Mouse (Mus musculus): Measurements from ENCODE around the gene D8Ertd738e.
"Not testable (repeated sequence)": the region's sequence is repeated elsewhere in the genome, so short reads cannot be mapped to it uniquely, and the experiment has no call there.

The D8Ertd738e gene

DNA sequence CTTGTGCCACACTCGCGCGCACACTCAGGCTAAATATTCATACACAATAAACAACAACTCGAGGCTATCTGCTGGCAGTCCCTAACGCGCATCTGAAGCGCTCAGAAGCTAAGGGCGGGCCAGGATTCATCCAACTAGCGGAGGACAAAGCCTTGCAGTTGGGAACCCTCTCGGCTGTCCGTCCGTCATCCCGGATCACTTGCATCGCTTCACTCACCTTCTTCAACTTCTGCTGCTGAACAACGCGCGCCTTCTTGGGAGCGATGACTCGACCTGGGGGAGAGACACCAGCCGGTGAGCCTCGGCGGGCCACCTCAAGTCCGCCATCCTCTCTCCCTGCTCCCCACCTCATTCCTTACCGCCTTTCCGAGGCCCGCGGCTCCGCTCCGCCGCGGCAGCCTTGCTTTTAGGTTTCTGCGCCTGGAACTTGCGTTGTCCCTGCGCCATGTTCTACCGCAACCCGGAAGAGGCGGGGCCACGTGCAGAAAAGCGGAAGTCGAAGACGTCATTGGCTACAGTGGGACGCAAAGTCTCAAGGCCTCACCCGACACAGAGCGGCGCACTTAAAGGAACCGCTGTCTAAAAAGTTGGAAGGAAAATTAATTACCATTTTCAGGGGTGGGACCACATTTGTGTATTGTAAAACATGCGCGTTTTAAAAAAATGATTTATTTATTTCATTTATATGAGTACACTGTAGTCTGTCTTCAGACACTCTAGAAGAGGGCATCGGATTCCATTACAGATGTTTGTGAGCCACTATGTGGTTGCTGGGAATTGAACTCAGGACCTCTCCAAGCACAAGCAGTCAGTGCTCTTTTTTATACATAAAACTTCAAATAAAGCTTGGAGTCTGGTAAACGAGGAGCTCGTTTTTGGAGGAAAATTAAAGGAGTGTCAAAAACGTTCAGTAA lies at the start of gene D8Ertd738e:
TSS of gene D8Ertd738e (minus strand) at position 463 of the 914 bp plus-strand sequence.
- peak; percentile 66 to 81 for DNase-seq (ENCODE audit: low spot score in 2 of 2)

DNA sequence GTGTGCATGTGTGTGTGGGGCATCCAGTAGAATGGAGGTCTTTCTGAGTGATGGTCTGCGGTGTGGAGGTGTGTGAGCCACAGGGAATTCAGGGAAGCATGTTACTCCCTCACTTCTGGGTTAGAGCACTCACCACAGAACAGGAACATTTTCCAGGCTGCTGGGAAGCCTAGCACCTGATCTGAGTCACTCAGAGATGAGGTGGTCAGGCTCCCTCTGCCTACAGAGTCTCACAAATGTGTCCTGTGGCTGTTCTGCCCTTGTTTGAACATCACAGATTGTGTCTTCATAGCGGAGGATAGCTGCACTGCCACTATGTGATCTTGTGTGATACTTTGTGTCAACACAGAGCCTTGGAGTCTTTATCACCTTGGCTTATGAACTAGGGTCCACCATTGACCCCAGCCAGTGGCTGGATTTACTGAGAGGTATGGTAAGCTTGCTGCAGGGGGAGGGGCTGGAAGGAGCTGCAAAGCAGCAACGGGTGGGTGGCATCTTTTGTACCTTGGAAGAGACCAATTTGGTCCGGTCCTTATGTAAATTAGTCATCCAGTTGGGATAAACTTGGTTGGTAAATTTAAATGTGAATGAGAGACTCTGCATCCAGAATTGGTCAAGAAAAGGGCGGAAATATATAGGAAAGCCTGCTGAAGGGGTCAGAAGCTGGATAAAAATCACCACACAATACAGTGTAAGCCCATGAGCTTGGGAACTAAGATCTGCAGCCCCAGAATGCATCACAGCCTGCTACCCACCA lies 47.7 kb upstream of the D8Ertd738e start:
- no peak for DNase-seq (ENCODE audit: low spot score in 2 of 2)

DNA sequence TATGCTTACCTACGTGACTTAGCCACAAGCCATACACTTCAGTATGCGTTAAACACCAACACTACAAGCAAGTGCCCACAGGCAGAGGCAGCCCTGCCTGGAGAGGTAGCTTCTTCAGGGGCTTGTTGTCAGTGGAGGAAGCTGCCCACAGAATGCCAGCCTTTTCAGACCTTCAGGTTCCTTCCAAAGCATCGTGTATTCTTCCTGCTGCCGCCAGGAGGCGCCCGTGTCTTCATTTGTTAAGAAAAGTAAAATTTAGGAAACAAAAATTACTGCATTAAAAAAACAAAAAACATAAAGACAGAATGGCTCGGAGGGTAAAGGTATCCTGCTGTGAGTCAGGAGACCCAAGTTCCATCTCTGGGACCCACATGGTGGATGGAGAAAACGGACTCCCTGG lies 42.2 kb upstream of the D8Ertd738e start:
- DNase-seq (ENCODE audit: low spot score in 2 of 2) = peak in 1 of 2 experiments; percentile 28

DNA sequence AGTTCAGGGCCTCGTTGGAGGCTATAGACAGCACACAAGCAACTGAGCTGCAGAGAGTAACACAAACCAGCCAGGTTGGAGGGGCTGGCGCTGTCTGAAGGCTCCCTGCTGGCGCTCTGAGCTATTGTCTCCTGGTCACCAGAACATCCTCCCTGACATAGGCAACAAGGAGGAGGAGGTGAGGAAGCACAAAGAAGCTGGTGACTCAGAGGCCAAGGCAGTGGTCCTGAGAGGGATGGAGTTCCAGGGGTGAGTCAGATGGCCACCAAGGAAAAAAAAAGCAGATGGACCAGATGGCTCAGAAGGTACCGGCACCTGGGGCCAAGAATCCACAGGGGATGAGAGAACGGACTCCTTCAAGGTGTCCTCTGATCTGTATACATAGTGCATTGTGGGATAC lies 41.6 kb upstream of the D8Ertd738e start:
- no peak for DNase-seq (ENCODE audit: low spot score in 2 of 2)

DNA sequence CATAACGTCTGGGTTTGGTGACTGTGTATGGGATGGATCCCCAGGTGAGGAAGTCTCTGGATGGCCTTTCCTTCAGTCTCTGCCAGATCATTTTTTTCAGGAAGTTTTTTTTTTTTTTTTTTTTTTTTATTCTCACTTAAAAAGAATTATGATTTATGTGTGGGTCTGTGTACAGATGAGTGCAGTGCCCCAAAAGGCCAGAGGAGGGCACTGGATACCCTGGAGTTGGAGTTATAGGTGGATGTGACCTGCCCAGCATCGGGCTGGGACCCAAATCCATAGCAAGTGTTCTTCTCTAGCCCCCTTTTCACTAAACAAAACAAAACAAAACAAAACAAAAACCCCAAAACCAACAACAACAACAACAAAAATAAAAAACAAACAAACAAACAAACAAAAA lies 39.4 kb upstream of the D8Ertd738e start:
- no peak for DNase-seq (ENCODE audit: low spot score in 2 of 2)

DNA sequence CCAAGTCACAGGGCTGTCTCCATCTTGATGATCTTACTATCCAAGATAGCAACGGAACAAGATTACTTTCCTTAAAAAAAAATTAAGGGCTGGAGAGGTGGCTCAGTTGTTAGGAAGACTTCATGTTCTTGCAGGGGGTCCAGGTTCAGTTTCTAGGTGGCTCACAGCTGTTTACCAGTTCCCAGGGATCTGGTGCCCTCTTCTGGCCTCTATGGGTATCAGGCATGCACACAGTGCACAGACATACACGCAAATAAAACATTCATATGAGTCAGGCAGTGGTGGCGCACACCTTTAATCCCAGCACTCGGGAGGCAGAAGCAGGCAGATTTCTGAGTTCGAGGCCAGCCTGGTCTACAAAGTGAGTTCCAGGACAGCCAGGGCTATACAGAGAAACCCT lies 36.1 kb upstream of the D8Ertd738e start:
- DNase-seq (ENCODE audit: low spot score in 2 of 2) = not testable (repeated sequence)

DNA sequence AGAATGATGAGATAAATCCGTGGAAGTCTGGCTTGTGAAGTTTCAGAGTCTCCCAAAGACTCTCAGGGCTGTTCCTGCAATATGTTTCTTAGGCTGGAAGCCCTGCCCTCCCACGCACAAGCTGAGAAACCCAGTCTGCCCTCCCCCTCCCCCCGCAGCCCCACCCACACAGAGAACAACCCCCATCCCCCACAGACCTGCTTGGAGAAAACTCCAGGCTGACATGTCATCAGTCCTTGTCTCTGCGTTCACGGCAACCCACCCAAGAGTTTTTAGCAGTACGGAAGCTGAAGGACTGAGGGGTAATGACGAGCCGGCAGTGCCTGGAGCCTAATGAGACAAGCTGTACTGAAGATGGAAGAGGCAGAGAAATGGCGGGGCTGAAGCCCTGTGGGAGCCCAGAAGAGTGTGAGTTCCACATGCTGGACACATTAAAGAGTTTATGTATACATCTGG lies 35.1 kb upstream of the D8Ertd738e start:
- no peak for DNase-seq (ENCODE audit: low spot score in 2 of 2)

DNA sequence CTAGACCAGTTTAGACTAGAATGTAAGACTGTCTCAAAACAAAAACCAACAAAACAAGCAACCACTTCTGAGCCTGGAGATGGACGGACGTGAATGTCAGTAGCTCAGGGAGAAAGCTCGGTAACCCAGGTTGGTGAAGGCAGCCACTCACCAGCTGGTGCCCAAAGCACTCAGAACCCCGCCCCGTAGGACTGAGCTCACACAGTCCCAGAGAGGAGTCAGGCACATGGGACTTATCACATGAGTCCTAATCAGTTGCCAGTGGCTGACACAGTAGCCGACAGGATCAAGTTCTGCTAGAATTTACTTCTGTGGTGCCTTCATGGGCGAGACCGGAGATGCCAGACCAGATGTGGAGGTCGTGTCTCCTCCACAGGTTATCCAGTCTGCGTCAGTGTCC lies 31.3 kb upstream of the D8Ertd738e start:
- DNase-seq (ENCODE audit: low spot score in 2 of 2) = no peak

DNA sequence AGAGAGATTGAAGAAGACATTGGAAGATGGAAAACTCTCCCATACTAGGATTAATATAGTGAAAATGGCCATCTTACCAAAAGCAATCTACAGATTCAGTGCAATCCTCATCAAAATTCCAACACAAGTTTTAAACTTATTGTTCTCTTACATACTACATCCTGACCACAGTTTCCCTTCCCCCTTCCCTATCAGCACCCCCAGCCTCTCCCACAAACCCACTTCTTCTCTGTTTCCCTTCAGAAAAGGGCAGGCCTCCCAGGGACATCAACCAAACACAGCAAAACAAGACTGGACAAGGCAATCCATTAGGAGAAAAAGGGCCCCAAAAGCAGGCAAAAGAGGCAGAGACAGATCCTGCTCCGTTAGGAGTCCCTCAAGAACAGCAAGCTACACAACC lies 26.9 kb upstream of the D8Ertd738e start:
- DNase-seq (ENCODE audit: low spot score in 2 of 2) = no peak

DNA sequence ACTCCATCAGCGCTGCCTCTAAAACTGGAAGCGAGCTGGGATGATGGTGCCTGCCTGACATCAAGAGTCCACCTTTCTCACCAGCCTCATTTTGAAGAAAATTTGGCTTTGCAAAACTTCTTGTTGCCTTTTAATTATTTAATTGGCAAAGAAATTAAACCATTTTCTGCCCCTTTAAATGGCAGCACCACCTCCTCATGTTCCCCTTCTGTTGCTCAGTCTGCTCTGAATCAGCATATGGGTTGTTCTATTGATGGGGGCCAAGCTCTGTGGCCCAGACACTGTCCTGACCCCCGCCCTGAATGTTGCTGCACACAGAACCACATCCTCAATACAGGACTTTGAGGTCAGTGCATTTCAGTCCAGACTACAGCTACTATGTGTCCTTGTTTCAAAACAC lies 24.4 kb upstream of the D8Ertd738e start:
- no peak for DNase-seq (ENCODE audit: low spot score in 2 of 2)

DNA sequence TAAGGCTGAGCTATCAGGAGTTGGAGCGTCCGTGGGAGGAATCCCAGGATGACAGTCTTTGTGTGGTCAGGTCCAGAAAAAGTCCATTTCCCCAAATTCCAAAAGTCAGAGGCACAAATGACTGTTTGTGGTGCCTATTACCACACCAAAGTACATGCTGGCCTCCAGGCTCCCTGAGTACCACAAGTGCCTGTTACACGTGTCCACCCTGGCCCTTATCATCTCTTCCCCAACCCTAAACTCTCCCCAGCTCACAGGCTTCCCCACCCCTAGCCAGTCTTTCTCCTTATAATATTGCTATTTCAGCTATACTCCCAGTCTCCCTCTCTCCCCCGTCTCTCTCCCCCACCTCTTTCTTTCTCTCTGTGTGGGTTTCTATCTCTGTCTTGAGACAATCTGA lies 22.8 kb upstream of the D8Ertd738e start:
- DNase-seq (ENCODE audit: low spot score in 2 of 2) = no peak

DNA sequence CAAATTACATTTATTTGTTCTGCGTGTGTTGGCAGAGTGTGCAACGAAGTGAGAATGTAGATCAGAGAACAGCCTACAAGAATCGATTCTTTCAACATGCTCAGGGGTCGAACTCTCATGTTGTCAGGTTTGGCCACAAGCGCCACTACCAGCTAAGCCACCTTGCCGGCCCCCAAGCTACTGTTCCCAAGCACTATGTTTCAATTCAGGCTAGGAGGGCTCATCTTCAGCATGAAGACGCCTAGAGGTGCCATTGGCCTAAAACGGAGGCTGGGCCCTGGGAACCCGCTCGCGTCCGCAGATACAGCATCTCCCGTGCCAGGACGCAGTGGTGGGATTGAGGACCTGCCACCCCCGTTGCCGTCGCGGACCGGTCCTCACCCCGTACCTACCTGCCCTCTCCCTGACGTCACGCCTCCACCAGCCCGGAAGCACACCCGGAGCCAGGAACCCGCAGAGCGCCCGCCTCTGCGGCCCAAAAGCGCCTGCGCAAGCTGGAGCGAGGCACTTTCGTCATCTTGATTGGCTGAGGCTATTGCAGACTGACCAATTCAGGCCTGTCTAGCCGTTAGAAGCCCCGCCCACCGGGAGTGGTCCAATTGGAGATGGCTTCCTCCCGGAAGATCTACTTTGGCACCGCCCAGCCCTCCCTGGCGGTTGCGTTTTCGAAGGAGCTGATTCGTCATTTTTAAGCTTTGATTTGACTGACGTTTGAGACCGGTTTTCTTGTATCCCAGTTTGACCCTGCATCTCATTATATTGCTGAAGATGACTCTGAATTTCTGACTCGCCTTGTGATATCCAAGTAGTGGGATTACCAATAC lies 20.6 kb upstream of the D8Ertd738e start, which contains the start of gene Ccdc130:
TSS of gene Ccdc130 (minus strand) at position 431 of the 824 bp plus-strand sequence.
- DNase-seq (ENCODE audit: low spot score in 2 of 2) = peak; percentile 94 to 99

DNA sequence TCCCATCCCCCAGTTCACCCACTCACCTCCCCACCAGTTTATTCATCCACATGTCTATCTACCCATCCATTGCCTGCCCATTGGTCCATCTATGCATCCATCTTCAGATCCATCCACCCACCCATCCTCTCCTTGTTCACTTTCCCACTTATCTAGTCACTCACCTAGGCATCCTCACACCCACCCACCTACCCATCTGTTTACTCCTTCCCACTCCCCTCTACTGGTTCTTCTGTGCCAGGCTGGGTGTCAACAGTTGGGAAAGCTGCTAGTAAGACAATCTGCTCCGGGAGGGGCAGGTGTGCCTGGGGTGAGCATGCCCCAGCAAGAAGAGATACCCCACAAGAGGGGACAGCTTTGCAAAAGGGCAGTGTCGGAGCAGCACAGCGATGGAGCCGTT lies 11.6 kb upstream of the D8Ertd738e start:
- DNase-seq (ENCODE audit: low spot score in 2 of 2) = no peak

DNA sequence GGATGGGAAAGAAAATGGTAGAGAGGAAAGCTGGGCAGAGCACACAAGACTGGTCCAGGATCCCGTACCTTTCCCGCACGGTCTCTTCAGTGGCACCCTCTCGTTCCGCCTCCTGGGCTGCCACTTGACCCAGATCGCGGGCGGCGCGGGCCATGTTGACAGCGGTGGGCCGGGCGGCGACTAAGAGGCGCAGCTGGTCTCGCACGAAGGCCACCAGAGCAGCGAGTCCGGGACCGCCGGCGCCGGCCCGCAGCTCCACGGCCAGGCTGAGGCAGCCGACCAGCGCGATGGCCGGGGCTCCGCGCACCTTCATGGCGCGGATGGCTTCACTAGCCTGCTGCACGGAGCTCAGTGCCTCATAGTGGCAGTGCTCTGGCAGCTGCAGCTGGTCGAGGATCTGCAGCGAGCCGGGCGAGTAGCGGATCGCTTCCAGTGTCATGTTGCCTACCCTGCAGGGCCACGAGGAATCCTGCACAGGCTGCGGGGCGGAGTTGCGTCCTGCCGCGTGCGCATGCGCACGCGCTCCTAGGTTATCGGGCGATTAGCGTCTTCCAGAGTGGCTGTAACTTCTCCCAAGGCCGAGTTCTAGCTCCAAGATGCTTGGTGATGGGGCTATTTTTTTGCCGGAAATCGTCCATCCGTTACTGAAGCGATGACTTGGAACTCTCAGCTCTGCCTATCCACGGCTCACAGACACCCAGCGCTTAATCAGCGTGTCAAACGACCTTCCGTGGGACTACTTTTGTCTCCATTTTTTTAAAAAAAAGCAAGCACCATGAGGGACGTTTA lies 7.5 kb upstream of the D8Ertd738e start, which contains the start of gene Mri1:
TSS of gene Mri1 (minus strand) at position 505 of the 789 bp plus-strand sequence.
- DNase-seq (ENCODE audit: low spot score in 2 of 2) = peak; percentile 61 to 75

DNA sequence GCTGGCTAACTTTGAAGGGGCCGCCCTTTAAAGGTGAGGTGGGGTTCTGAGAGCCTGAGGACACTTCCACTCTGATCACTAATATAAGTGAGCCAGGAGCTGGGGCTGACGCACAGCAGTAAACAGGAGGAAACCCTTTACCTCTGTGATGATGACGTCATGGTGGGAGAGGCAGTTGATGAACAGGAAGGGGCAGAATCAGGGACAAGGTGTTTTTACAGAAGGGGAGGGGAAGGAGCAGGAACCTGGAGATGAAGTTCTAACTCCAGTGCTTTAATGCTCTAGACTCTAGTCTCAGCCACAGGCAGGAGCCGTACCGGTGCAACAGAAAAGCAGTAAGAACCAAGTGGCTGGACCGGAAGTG lies 6.9 kb upstream of the D8Ertd738e start:
- DNase-seq (ENCODE audit: low spot score in 2 of 2) = peak in 1 of 2 experiments; percentile 48

DNA sequence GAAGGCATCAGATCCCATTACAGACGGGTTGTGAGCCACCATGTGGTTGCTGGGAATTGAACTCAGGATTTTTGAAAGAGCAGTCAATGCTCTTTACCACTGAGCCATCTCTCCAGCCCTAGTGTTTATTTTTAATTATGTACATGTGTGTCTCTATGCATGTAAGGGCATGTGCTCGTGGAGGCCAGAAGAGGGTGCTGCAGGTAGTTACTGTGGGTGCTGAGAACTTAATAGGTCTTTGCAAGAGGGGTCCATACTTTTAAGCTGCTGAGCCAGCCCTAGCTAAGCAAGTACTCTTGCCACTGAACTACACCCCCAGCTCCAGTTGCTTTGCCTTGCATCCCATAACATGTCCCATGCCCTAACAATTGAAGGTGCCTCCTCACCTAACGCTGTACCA lies 6.3 kb upstream of the D8Ertd738e start:
- no peak for DNase-seq (ENCODE audit: low spot score in 2 of 2)

DNA sequence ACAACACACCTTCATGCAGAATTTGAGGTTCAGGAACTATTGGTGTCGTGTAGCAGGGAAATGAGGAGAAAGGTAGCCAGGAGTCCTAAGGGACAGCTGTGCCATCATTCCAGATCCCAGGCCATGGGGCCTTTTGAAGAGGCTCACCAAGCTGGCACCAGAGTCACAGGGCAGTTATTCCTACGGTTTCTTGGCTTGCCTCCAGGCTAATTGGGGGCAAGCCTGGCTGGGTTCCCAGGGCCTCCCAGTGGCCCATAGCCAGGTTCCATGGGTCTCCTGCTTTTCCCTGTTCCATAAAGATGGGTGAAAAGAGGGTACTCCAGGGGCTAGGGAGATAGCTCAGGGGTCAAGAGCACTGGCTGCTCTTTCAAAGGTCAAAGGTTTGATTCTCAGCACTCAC lies 7.7 kb downstream of the D8Ertd738e start:
- DNase-seq (ENCODE audit: low spot score in 2 of 2) = no peak

DNA sequence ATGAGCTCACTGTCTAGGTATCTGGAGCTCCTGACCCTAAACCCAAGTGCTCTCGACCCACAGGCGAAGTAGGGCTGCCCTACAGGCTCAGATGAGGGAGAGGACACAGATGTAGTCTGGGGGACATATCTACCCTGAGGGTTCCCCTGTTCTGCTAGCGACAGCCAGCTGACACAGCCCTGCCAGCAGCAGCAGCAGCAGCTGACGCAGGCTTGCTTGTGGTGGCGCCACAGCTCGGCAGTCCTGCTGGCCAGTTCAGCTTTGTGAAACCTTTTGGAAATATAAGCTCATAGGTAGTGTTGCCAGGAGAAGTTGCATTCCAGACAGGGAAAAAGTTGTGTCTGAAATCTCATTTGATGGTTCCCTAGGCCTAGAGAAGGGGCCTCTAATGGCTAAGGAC lies 8.4 kb downstream of the D8Ertd738e start:
- no peak for DNase-seq (ENCODE audit: low spot score in 2 of 2)

DNA sequence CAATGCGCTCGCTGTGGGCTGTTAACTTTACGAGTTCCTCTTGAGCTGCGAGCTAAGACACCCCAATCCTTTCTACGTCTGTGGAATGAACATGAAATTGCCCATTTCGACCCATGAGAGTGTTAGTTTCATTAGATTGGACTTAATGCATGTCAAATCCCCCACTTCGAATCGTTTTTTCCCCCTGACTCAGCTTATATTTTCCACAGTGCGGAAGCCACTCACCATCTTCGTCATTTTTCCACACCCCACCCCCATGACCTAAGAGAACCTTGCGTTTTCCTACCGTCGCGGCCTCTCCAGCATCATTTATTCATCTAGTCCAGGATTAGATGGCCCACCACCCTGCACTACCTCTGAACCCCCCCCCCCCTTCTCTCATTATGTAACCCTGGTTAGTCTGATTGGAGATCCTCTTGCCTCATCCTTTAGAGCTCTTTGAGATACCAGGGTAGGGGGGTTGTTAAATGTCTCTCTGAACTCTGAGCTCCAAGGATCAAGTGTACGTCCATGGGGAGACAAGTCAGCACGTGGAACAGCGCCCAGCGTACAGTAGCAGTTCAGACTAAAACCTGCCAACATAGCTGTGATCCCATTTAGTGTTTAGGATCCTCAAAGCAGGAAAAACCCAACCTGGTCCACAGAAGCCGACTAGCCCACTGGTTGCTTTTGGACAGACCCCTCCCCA lies 11.8 kb downstream of the D8Ertd738e start:
- no peak for DNase-seq (ENCODE audit: low spot score in 2 of 2)

DNA sequence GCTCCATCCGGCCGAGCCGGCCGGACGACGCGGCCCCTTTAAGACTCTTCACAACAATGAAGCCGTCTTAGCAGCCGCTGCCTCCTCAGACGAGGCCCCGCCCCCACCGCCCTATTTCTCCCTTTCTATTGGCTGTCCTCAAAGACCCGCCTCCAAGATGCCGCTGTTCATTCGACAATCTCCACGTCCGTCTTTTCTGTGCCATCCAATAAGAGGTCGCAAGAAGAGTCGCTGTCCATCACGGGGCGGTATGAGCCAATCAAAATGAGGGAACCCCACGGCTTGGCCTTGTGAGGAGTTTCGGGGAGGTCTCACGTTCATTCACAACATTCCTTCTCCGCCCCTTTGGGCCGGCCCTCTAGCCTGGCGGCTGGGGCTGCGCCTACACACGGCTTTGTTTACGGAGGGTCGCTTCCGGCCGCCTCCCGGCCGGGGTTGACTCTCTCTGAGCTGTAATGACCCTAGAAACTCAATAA lies 12.5 kb downstream of the D8Ertd738e start, which contains the start of gene Zswim4:
TSS of gene Zswim4 (minus strand) at position 58 of the 476 bp plus-strand sequence.
- peak; percentile 98 for DNase-seq (ENCODE audit: low spot score in 2 of 2)
